Mouse (Mus musculus) small intestine, adult 2 months (tissue): ENCODE results near the gene Apoa5.

Source experiments
- CTCF ChIP-seq: fragments of 200-500 bp; IDR thresholded peaks from 2 replicates; pipeline ENCODE4 v1.5.1; 2012; ENCODE audit warnings: low read depth, mild to moderate bottlenecking, control low read depth, inconsistent platforms, low read length, moderate library complexity, mixed read lengths; ENCODE audit not compliant: insufficient replicate concordance, insufficient read length; ENCODE audit errors: extremely low read depth
- POLR2A ChIP-seq: fragments of 200-500 bp; IDR thresholded peaks from 2 replicates; pipeline ENCODE4 v1.6.1; 2012; ENCODE audit warnings: low read depth, mild to moderate bottlenecking, control low read depth, inconsistent platforms, low read length, moderate library complexity

- peak; percentile 81; the same call in 1 of the 2 replicates for TF ChIP-seq CTCF
- no peak for TF ChIP-seq POLR2A
Observed at GRCm38 (mm10) chr9:46302142-46302541, 33.7 kb downstream of the Apoa5 start.
